Mouse (Mus musculus) ES-E14 (cell line): ENCODE results near the gene 3110009E18Rik. TPM values are rescaled to one million over a fixed set of nuclear protein-coding genes. Genes with fewer than 3 reads are reported as not detected.

Experiments used
- DNase-seq: peaks from one replicate; pipeline ENCODE4 v3.0.0-alpha.2; 2013; ENCODE audit warnings: low read depth, low spot score
- H3K27ac ChIP-seq: 2 replicates; pipeline ENCODE4 v1.5.1; 2012; ENCODE audit warnings: low read depth, mild to moderate bottlenecking, low read length, moderate library complexity, mixed read lengths; ENCODE audit not compliant: poor library complexity, insufficient read depth, severe bottlenecking
- H3K36me3 ChIP-seq: 2 replicates; pipeline ENCODE4 v1.6.1; 2012; ENCODE audit warnings: mild to moderate bottlenecking, low read length, moderate library complexity, mixed read lengths; ENCODE audit not compliant: control insufficient read depth, poor library complexity, insufficient read depth, severe bottlenecking
- H3K4me1 ChIP-seq, 2 experiments: fragments of 150-350 bp in 1 of 2; sonication (generic) in 1 of 2; 2 replicates each; pipeline ENCODE4 v1.6.1; 2012; ENCODE audit warnings: low read length in 2 of 2, mild to moderate bottlenecking in 1 of 2, mixed read lengths in 1 of 2; ENCODE audit not compliant: control insufficient read depth in 2 of 2, insufficient read depth in 2 of 2, poor library complexity in 1 of 2
- H3K4me3 ChIP-seq, 2 experiments: fragments of 150-350 bp in 1 of 2; sonication (generic) in 1 of 2; 2 replicates each; pipeline ENCODE4 v1.5.1; 2012; ENCODE audit warnings: low read length in 2 of 2, low read depth in 1 of 2, mild to moderate bottlenecking in 1 of 2, mixed read lengths in 1 of 2; ENCODE audit not compliant: insufficient read depth in 1 of 2, poor library complexity in 1 of 2, severe bottlenecking in 1 of 2
- H3K9ac ChIP-seq: 2 replicates; pipeline ENCODE4 v1.6.1; 2012; ENCODE audit warnings: low read depth, mild to moderate bottlenecking, low read length, mixed read lengths; ENCODE audit not compliant: poor library complexity, insufficient read depth, severe bottlenecking
- H3K9me3 ChIP-seq: fragments of 150-350 bp; sonication (generic); 2 replicates; pipeline ENCODE4 v1.6.1; 2012; ENCODE audit warnings: low read depth, mild to moderate bottlenecking, low read length; ENCODE audit not compliant: control insufficient read depth, insufficient read depth
- CHD2 ChIP-seq: IDR thresholded peaks from 2 replicates; pipeline ENCODE4 v1.6.1; 2014; ENCODE audit warnings: mild to moderate bottlenecking, low read depth, low read length, inconsistent platforms
- HCFC1 ChIP-seq: IDR thresholded peaks from 2 replicates; pipeline ENCODE4 v1.6.1; 2012; ENCODE audit warnings: low read length, inconsistent platforms, borderline replicate concordance; ENCODE audit not compliant: insufficient read depth
- MAFK ChIP-seq: IDR thresholded peaks from 2 replicates; pipeline ENCODE4 v1.6.1; 2014; ENCODE audit warnings: mild to moderate bottlenecking, low read depth, low read length, inconsistent platforms; ENCODE audit not compliant: insufficient read depth
- ZC3H11A ChIP-seq: IDR thresholded peaks from 2 replicates; pipeline ENCODE4 v1.6.1; 2012; ENCODE audit warnings: low read depth, mild to moderate bottlenecking, inconsistent platforms, low read length, borderline replicate concordance
- ZNF384 ChIP-seq: IDR thresholded peaks from 2 replicates; pipeline ENCODE4 v1.6.1; 2012; ENCODE audit warnings: low read depth, low read length, inconsistent platforms
- in situ Hi-C, 2 experiments: fragments of 600-800 bp; cut with MboI; formaldehyde crosslinking; loops; one replicate each; pipeline ENCODE4 v1.15.1; 2025; ENCODE audit warnings: low sequenced_read_pairs in 2 of 2, inconsistent platforms in 1 of 2; ENCODE audit not compliant: unreplicated experiment in 2 of 2
- total RNA-seq: library from RNA; depleted of rRNA; stranded (reverse); fragments of 300-350 nt; gene quantifications from 2 replicates; pipeline ENCODE4 v1.2.3, GENCODE M21; 2012

Gene 3110009E18Rik
- total RNA-seq, 1 experiment, result 8.3 TPM

DNA sequence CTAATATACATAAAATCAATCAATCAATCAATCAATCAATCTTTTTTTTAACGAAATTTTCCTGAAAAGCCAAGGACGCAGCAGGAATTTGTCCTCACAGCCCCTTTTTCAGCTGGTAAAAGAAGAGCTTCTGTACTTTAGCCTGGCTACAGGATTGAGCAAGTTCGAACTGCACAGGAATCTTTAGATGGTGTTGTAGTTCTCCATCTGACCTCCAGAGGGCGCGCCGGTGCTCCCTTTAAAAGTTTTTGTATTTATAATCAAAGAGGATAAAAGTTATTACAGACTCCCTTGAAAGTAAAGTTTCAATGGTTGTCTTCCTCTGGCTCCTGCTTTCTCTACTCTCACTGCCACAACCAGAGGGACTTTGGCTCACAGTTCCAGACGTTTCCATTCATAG lies 22.7 kb upstream of the 3110009E18Rik start:
- no peak for DNase-seq
- TF ChIP-seq ZC3H11A, result no peak
- Histone ChIP-seq H3K4me3 (no peak overlapping the region), H3K36me3 (no peaks in the 10 kb centered on the region), H3K27ac (no peak overlapping the region), H3K9me3 (no peaks in the 10 kb centered on the region), H3K9ac (no peak overlapping the region), H3K4me1 (no peaks in the 10 kb centered on the region)
- in situ Hi-C loops, result no loop called here

- Histone ChIP-seq H3K36me3 (no peaks in the 10 kb centered on the region), H3K9me3 (no peaks in the 10 kb centered on the region), H3K4me1 (no peaks in the 10 kb centered on the region), H3K4me3 (no peak overlapping the region), H3K27ac (no peak overlapping the region), H3K9ac (no peak overlapping the region)
- DNase-seq, result no peak
- in situ Hi-C loops, result no loop called here
- no peak for TF ChIP-seq MAFK
- no peak for TF ChIP-seq CHD2
- no peak for TF ChIP-seq ZC3H11A
- TF ChIP-seq HCFC1, result no peak
- TF ChIP-seq ZNF384, result no peak
Observed at GRCm38 (mm10) chr1:120099483-120099882, 21.5 kb upstream of the 3110009E18Rik start.

DNA sequence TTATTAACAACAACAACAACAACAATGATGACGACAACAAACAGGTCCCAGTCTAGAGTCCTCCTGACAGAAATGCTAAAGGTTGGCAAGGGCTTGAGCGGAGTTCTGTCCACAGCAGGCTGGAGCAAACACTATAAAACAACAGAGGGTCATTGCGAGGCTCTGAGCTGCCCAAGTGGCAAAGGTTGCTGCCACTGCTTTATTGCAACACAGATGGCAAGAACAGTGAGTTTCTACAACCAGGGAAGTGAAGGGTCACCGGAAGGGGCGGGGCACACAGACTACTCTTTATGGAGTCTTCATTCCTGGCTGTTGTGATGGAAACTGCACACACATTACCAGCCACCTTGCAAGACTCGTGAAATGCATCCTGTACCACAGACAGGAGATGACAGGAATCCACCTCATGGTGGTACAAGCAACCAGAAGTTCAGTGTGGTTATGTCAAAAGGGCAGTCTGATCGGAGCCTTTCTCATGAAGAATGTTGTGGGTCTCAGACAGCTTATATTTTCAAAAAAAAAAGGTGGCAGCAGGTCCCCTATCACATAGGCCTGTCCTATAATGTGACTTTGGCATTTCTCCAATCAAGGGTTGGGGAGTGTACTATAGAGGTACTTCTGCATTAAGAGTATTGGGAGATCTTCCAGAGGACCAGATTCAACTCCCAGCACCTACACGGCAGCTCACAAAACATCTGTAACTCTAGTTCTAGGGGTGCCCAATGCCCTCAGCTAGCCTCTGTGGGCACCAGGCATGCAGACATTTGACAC lies 20.3 kb upstream of the 3110009E18Rik start:
- Histone ChIP-seq H3K4me3 (no peak overlapping the region), H3K36me3 (no peaks in the 10 kb centered on the region), H3K9me3 (no peaks in the 10 kb centered on the region), H3K27ac (no peak overlapping the region), H3K4me1 (no peaks in the 10 kb centered on the region), H3K9ac (no peak overlapping the region)
- in situ Hi-C loops, result no loop called here
- no peak for DNase-seq
- no peak for TF ChIP-seq HCFC1
- TF ChIP-seq ZC3H11A, result no peak
- TF ChIP-seq MAFK, result no peak
- TF ChIP-seq CHD2, result no peak
- TF ChIP-seq ZNF384, result no peak

- Histone ChIP-seq H3K36me3 (no peaks in the 10 kb centered on the region), H3K4me1 (no peaks in the 10 kb centered on the region), H3K27ac (no peak overlapping the region), H3K9me3 (no peaks in the 10 kb centered on the region), H3K9ac (no peak overlapping the region), H3K4me3 (no peak overlapping the region)
- in situ Hi-C loops, result no loop called here
- TF ChIP-seq HCFC1 (no peak), MAFK (no peak), ZNF384 (no peak), CHD2 (no peak), ZC3H11A (no peak)
- no peak for DNase-seq
Observed at GRCm38 (mm10) chr1:120101227-120101609, 19.8 kb upstream of the 3110009E18Rik start.

DNA sequence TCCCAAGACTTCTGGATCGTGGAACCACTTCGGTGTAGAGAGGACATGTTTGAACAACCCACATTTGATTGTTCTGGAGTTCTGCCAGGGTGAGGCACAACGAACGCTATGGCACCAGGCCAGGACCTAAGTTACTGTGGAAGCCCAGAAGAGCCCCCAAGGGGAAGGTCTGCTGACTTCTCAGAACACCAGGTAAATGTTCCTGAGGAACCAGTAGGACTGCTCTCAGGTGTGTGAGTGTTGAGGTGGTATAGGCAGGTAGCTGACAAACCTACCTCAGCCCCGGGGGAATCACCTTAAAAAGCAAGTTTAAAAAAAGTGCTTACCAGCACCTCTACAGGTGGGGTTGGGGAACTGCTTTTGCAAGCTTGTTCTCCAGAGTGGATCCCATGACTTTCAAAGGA lies 15.4 kb upstream of the 3110009E18Rik start:
- in situ Hi-C loops, result no loop called here
- H3K9ac ChIP-seq, result no peak overlapping the region
- DNase-seq, result no peak

More for the DNA sequence above, 15.4 kb upstream of the 3110009E18Rik start:
- TF ChIP-seq ZC3H11A (no peak), CHD2 (no peak), HCFC1 (no peak), ZNF384 (no peak), MAFK (no peak)
- H3K36me3 ChIP-seq, result no peaks in the 10 kb centered on the region
- no peak overlapping the region for H3K4me3 ChIP-seq
- no peaks in the 10 kb centered on the region for H3K4me1 ChIP-seq
- no peaks in the 10 kb centered on the region for H3K9me3 ChIP-seq
- no peak overlapping the region for H3K27ac ChIP-seq
